Comparison of ENCODE assay signal across 8 mouse cellular contexts in genomic region chr7:118447291-118448133, GRCm38 (mm10). TPM values are rescaled to one million over a fixed set of nuclear protein-coding genes. Genes with fewer than 3 reads are reported as not detected.
DNase-seq lines count a peak whose midpoint lies in the region; ATAC-seq and TF ChIP-seq lines count a peak whose summit lies in the region.

No protein-coding gene starts in this region.

- peak overlapping the region; percentile 79 for H3K4me2 ChIP-seq in heart, embryonic 13.5 days
- H3K4me2 ChIP-seq in kidney, embryonic 16.5 days (replicated peaks; ENCODE audit: low read depth, low read length): peak overlapping the region; percentile 93
- peak overlapping the region; percentile 93 for H3K4me2 ChIP-seq in stomach, postnatal 0 days (replicated peaks; ENCODE audit: low read depth)

- ATAC-seq in heart, embryonic 13.5 days (ENCODE audit: extremely low read depth, insufficient number of reproducible peaks, low FRiP score, low TSS enrichment): no peak
- peak; percentile 68 for ATAC-seq in kidney, embryonic 16.5 days (ENCODE audit: low FRiP score, low TSS enrichment)
- peak; percentile 41 for ATAC-seq in stomach, postnatal 0 days (ENCODE audit: low FRiP score, low TSS enrichment)

- H3K9me3 ChIP-seq in heart, embryonic 13.5 days: no peaks in the 10 kb centered on the region
- no peaks in the 10 kb centered on the region for H3K9me3 ChIP-seq in kidney, embryonic 16.5 days (ENCODE audit: low read length)
- H3K9me3 ChIP-seq in stomach, postnatal 0 days (ENCODE audit: control insufficient read depth, low read length): no peaks in the 10 kb centered on the region

- peak overlapping the region; percentile 76 for H3K9ac ChIP-seq in heart, embryonic 13.5 days
- peak overlapping the region; percentile 70 for H3K9ac ChIP-seq in kidney, embryonic 16.5 days (replicated peaks; ENCODE audit: low read length)
- peak overlapping the region; percentile 55 for H3K9ac ChIP-seq in stomach, postnatal 0 days (ENCODE audit: low read length)

- H3K27me3 ChIP-seq in heart, embryonic 13.5 days (replicated peaks): peaks cover 84% of the 10 kb centered on the region
- peaks cover 12% of the 10 kb centered on the region for H3K27me3 ChIP-seq in kidney, embryonic 16.5 days (ENCODE audit: insufficient read depth, low read length)
- H3K27me3 ChIP-seq in stomach, postnatal 0 days (ENCODE audit: control insufficient read depth, insufficient read depth, low read length): no peaks in the 10 kb centered on the region

- peak overlapping the region; percentile 29 for H3K4me3 ChIP-seq in cortical plate, adult 2 months (ENCODE audit: insufficient read depth, low read length)
- peak overlapping the region; percentile 59 for H3K4me3 ChIP-seq in heart, embryonic 13.5 days
- H3K4me3 ChIP-seq in kidney, embryonic 16.5 days (ENCODE audit: low read length): peak overlapping the region; percentile 68
- H3K4me3 ChIP-seq in stomach, postnatal 0 days (ENCODE audit: low read depth, low read length): peak overlapping the region; percentile 58

- no peak for TF ChIP-seq POLR2A in cortical plate, adult 2 months (IDR thresholded peaks at IDR 0.05; ENCODE audit: extremely low read depth, insufficient read depth, low read length)

- H3K4me1 ChIP-seq in cortical plate, adult 2 months (ENCODE audit: control insufficient read depth, insufficient read depth, low read length): no peaks in the 10 kb centered on the region
- peaks cover 19% of the 10 kb centered on the region for H3K4me1 ChIP-seq in heart, embryonic 13.5 days
- peaks cover 21% of the 10 kb centered on the region; the same call in 1 of the 2 replicates for H3K4me1 ChIP-seq in kidney, embryonic 16.5 days (ENCODE audit: insufficient read depth, low read length)
- no peaks in the 10 kb centered on the region for H3K4me1 ChIP-seq in stomach, postnatal 0 days (replicated peaks; ENCODE audit: control insufficient read depth, insufficient read depth)

- TF ChIP-seq EP300 in stomach, postnatal 0 days (optimal IDR thresholded peaks at IDR 0.05): no peak

- WGBS in heart, embryonic 13.5 days: under 1% methylated on average over 65 of the region's 65 CpGs
- under 1% methylated on average over 64 of the region's 65 CpGs for WGBS in kidney, embryonic 16.5 days
- WGBS in stomach, postnatal 0 days: under 1% methylated on average over 63 of the region's 65 CpGs

- H3K27ac ChIP-seq in cortical plate, adult 2 months (ENCODE audit: insufficient read depth, low read length): no peak overlapping the region
- H3K27ac ChIP-seq in heart, embryonic 13.5 days (replicated peaks): no peak overlapping the region
- H3K27ac ChIP-seq in kidney, embryonic 16.5 days (ENCODE audit: low read length): peak overlapping the region; percentile 16
- H3K27ac ChIP-seq in stomach, postnatal 0 days (replicated peaks): no peak overlapping the region

- peak; percentile 32 for DNase-seq in right cerebral cortex, postnatal 4 days
- DNase-seq in right cerebral cortex, postnatal 36 days (ENCODE audit: low spot score in 2 of 2): no peak
- DNase-seq in lung, postnatal 36 days: peak; percentile 68
- peak; percentile 57 for DNase-seq in stomach, postnatal 0 days (ENCODE audit: low spot score)
- DNase-seq in thymus, postnatal 14 days: no peak

- no peaks in the 10 kb centered on the region for H3K36me3 ChIP-seq in heart, embryonic 13.5 days
- no peaks in the 10 kb centered on the region for H3K36me3 ChIP-seq in kidney, embryonic 16.5 days (ENCODE audit: insufficient read depth, low read length)
- H3K36me3 ChIP-seq in stomach, postnatal 0 days (ENCODE audit: control insufficient read depth, insufficient read depth, low read length): no peaks in the 10 kb centered on the region

- no peak for TF ChIP-seq CTCF in cortical plate, adult 2 months (IDR thresholded peaks at IDR 0.05; ENCODE audit: extremely low read depth, insufficient read depth, low read length)
- TF ChIP-seq CTCF in stomach, postnatal 0 days (IDR thresholded peaks at IDR 0.05; ENCODE audit: low read depth): no peak

RNA-seq across cellular contexts. Expression of gene Syt17, which starts 0.5 kb away (rescaled TPM):
- polyA plus RNA-seq in cortical plate, adult 2 months (2012; rRNA removed): 55.1 and 55.8 TPM in 2 replicates
- polyA plus RNA-seq in heart, embryonic 13.5 days (2015; fragmentation: Nextera tagmentation; extraction: Ambion mirVana): 0.82 and 1.7 TPM in 2 replicates
- 12.6 and 13.3 TPM in 2 replicates for polyA plus RNA-seq in kidney, embryonic 16.5 days (2015; fragmentation: Nextera tagmentation; extraction: Ambion mirVana)
- 3.3 and 3.8 TPM in 2 replicates for polyA plus RNA-seq in stomach, postnatal 0 days (2015; fragmentation: Nextera tagmentation; extraction: Ambion mirVana)

RNA-seq across cellular contexts. Expression of gene Itpripl2, which starts 44.3 kb away (rescaled TPM):
- 2.6 and 2.7 TPM in 2 replicates for polyA plus RNA-seq in cortical plate, adult 2 months (2012; rRNA removed)
- polyA plus RNA-seq in heart, embryonic 13.5 days (2015; fragmentation: Nextera tagmentation; extraction: Ambion mirVana): 2.9 and 3.2 TPM in 2 replicates
- polyA plus RNA-seq in kidney, embryonic 16.5 days (2015; fragmentation: Nextera tagmentation; extraction: Ambion mirVana): 3.8 and 4.7 TPM in 2 replicates
- polyA plus RNA-seq in stomach, postnatal 0 days (2015; fragmentation: Nextera tagmentation; extraction: Ambion mirVana): 6.1 and 6.7 TPM in 2 replicates

Comparison
In these comparisons a context has a peak if more than half of its experiments do, and no peak if none do; other contexts are left out.
1. DNase-seq: peak in right cerebral cortex, postnatal 4 days (single experiment), lung, postnatal 36 days (single experiment) and stomach, postnatal 0 days (single experiment); none in right cerebral cortex, postnatal 36 days (0 of 2) and thymus, postnatal 14 days (single experiment).
2. Peak in every context shown above with its lines, with median percentiles within 50 percentile points of each other: H3K4me3 ChIP-seq, H3K4me2 ChIP-seq and H3K9ac ChIP-seq.